Mouse (Mus musculus) E14TG2a.4 (cell line): ENCODE data around the gene Abca4.
A peak's percentile ranks its signal among the peaks of the same experiment; 100 is the strongest.

Source experiments
- H3K27me3 ChIP-seq: 2 replicates; pipeline ENCODE4 v1.6.1; 2014; ENCODE audit warnings: low read length, control low read depth; ENCODE audit not compliant: insufficient read depth
- H3K36me3 ChIP-seq: 2 replicates; pipeline ENCODE4 v1.6.1; 2014; ENCODE audit warnings: low read length, control low read depth; ENCODE audit not compliant: insufficient read depth
- H3K4me1 ChIP-seq: replicated peaks from 2 replicates; pipeline ENCODE4 v1.6.1; 2014; ENCODE audit warnings: low read depth, low read length, control low read depth
- H3K4me3 ChIP-seq: replicated peaks from 2 replicates; pipeline ENCODE4 v1.5.1; 2014; ENCODE audit warnings: mild to moderate bottlenecking, low read length
- H3K9me3 ChIP-seq: 2 replicates; pipeline ENCODE4 v1.6.1; 2014; ENCODE audit warnings: low read length, control low read depth
- CTCF ChIP-seq: conservative IDR thresholded peaks from 2 replicates; pipeline ENCODE4 v1.5.1; 2014; ENCODE audit warnings: low read length
- NANOG ChIP-seq: IDR thresholded peaks from 2 replicates; pipeline ENCODE4 v1.6.1; 2014; ENCODE audit warnings: borderline replicate concordance, low read length, mixed read lengths
- POU5F1 ChIP-seq: IDR thresholded peaks from 2 replicates; pipeline ENCODE4 v1.6.1; 2014; ENCODE audit warnings: low read length, borderline replicate concordance

Abca4 gene

DNA sequence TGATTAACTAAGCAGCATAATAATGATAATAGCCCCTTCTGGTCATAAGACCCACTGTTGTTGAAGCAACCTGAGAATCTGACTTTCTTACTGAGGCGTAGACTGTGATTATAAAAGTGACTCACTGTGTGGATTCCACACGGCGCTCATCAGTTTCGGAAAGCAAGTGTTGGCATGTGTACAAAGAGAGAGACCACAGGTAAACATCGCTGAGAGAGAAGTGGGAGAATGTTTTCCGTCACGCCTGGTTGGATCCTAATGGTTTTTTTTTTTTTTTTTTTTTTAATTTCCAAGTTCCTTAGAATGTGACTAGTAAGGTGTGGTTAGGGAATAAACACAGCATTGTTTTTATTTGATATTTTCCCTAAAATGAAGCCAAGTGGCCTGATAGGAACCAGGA lies 38.1 kb downstream of the Abca4 start:
- no peaks in the 10 kb centered on the region for H3K9me3 ChIP-seq
- no peaks in the 10 kb centered on the region for H3K36me3 ChIP-seq
- no peaks in the 10 kb centered on the region for H3K27me3 ChIP-seq
- H3K4me1 ChIP-seq, result peaks cover 44% of the 10 kb centered on the region
- no peak overlapping the region for H3K4me3 ChIP-seq
- no peak for TF ChIP-seq NANOG
- no peak for TF ChIP-seq POU5F1
- TF ChIP-seq CTCF, result no peak

- Histone ChIP-seq H3K4me3 (no peak overlapping the region), H3K9me3 (peaks cover 8% of the 10 kb centered on the region; the same call in 1 of the 2 replicates), H3K27me3 (peaks cover 6% of the 10 kb centered on the region; the same call in 1 of the 2 replicates), H3K36me3 (no peaks in the 10 kb centered on the region), H3K4me1 (peaks cover 53% of the 10 kb centered on the region)
- peak; percentile 53; the same call in 1 of the 2 replicates for TF ChIP-seq NANOG
- no peak for TF ChIP-seq CTCF
- TF ChIP-seq POU5F1, result no peak
Measured at GRCm38 (mm10) chr3:122085157-122085989, 41.1 kb downstream of the Abca4 start.

DNA sequence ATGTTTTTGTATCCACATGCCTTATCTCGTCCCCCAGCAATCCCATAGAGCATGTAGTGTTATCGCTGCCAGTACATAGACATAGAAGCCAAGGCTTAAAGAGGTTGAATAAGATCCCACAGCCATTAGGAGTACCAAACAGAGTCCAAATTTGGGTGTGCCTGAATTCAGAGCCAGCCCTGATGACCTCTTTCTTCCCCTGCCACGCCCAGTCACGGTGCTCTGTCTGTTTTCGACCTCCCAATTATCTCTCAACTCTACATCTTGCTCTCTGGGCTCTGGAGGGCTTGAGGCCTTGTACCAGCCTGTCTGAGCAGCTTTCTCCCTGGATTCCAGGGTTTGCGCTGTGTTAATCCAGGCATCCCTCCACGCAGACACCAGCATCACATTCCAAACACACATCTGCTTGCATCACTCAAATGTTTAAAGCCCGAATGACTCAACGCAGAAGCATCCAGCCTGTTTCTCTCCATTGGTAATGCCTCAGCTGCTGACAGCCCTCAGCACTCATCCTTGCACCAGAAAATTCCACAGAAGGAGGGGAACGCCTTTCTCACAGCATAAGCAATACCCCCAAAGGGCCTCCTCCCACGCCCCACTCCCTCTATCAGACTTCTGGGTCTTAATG lies 43.9 kb downstream of the Abca4 start:
- Histone ChIP-seq H3K4me3 (no peak overlapping the region), H3K27me3 (peaks cover 7% of the 10 kb centered on the region; the same call in 1 of the 2 replicates), H3K4me1 (peaks cover 51% of the 10 kb centered on the region), H3K9me3 (peaks cover 8% of the 10 kb centered on the region; the same call in 1 of the 2 replicates), H3K36me3 (no peaks in the 10 kb centered on the region)
- TF ChIP-seq NANOG, result no peak
- TF ChIP-seq CTCF, result no peak
- TF ChIP-seq POU5F1, result no peak

GRCm38 (mm10) chr3:122090338-122090737 lies 46.1 kb downstream of the Abca4 start:
- Histone ChIP-seq H3K4me3 (no peak overlapping the region), H3K9me3 (peaks cover 8% of the 10 kb centered on the region; the same call in 1 of the 2 replicates), H3K27me3 (peaks cover 7% of the 10 kb centered on the region; the same call in 1 of the 2 replicates), H3K36me3 (no peaks in the 10 kb centered on the region), H3K4me1 (peaks cover 32% of the 10 kb centered on the region)
- no peak for TF ChIP-seq CTCF

- no peak for TF ChIP-seq NANOG
- no peak for TF ChIP-seq CTCF
- TF ChIP-seq POU5F1, result no peak
- Histone ChIP-seq H3K4me3 (no peak overlapping the region), H3K27me3 (peaks cover 6% of the 10 kb centered on the region; the same call in 1 of the 2 replicates), H3K36me3 (no peaks in the 10 kb centered on the region), H3K4me1 (peaks cover 25% of the 10 kb centered on the region), H3K9me3 (no peaks in the 10 kb centered on the region)
Measured at GRCm38 (mm10) chr3:122099713-122100112, 55.5 kb downstream of the Abca4 start.

DNA sequence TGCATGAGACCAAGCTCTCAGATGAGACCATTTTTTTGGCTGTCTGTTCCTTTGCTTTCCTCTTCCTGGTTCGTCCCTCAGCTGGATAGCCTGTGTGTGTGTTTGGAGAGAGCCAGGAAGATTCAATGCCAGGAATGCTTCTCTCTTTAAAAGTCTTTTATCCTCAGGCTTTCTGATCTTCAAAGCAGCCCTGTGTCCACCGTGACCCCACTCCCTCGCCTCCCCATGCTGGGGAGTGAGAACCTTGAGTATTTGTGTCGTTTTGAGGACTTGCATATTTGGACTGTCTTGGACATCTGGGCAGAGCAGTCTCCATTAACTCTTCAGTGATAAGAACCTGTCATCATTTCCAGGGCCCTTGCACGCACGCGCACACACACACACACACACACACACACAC lies 57.8 kb downstream of the Abca4 start:
- no peaks in the 10 kb centered on the region for H3K36me3 ChIP-seq
- peaks cover 17% of the 10 kb centered on the region; the same call in 1 of the 2 replicates for H3K27me3 ChIP-seq
- peaks cover 15% of the 10 kb centered on the region for H3K4me1 ChIP-seq
- H3K9me3 ChIP-seq, result no peaks in the 10 kb centered on the region
- no peak overlapping the region for H3K4me3 ChIP-seq
- no peak for TF ChIP-seq NANOG
- TF ChIP-seq CTCF, result no peak
- no peak for TF ChIP-seq POU5F1

GRCm38 (mm10) chr3:122103864-122104808 lies 59.9 kb downstream of the Abca4 start:
- peaks cover 12% of the 10 kb centered on the region for H3K4me1 ChIP-seq
- no peak overlapping the region for H3K4me3 ChIP-seq
- peaks cover 21% of the 10 kb centered on the region for H3K27me3 ChIP-seq
- no peak for TF ChIP-seq NANOG
- TF ChIP-seq POU5F1, result no peak
- peak; percentile 62 for TF ChIP-seq CTCF
- H3K36me3 ChIP-seq, result no peaks in the 10 kb centered on the region
- no peaks in the 10 kb centered on the region for H3K9me3 ChIP-seq

DNA sequence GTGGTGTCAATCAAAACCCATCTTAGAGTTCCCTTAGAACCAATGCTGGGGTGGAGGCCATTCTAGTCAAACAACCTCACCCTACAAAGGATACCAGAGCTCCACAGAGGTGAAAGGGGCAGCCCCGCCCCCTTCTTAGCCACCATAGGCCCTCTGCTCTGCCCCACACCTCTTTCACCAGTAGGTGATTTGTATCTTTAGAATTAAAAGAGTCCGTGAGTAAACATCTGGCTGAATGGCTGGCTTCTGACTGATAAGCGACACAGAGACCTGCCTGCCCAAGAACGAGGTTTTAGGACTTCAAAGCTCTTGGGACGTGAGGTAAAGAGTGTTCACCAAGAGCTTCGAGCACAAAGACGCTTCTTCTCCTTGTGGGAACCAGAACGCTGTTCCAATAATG lies 62.7 kb downstream of the Abca4 start:
- Histone ChIP-seq H3K4me3 (no peak overlapping the region), H3K4me1 (peaks cover 39% of the 10 kb centered on the region), H3K9me3 (no peaks in the 10 kb centered on the region), H3K27me3 (peaks cover 37% of the 10 kb centered on the region), H3K36me3 (no peaks in the 10 kb centered on the region)
- TF ChIP-seq POU5F1, result no peak
- TF ChIP-seq NANOG, result no peak
- no peak for TF ChIP-seq CTCF
